Mouse (Mus musculus): ENCODE data around the gene Acad11.

DNA sequence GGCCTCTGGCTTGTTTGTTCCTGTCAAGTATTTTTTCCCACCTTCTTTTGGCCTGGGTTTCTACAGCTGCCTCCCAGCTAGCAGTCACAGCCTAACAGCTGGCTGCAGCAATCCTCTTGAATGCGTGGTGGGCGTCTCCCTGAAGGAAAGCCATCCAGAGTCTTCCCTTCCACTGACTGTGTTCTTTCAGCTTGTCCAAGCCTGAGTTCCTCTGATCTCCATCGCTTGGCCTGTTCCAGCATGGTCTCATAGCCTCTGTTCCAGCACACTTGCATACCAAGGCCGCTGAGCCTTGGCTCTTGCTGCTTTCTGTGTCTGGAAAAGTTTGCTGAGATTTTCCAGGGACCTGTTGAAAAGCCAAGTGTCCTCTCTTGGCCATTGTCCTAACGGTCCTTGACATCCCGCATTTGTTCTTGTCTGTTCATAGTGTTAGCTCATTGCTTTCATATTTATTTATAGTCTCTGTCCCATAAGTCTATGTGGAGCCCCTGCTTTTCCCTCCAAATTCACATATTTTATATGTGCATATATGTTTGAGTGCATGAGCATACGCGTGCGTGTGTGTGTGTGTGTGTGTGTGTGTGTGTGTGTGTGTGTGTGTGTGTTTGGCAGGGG, 67.1 kb downstream of the Acad11 start:
- TF ChIP-seq TAL1 (IDR thresholded peaks at IDR 0.05; ENCODE audit: low read length), result no peak
- TF ChIP-seq GATA1 (IDR thresholded peaks at IDR 0.05; ENCODE audit: low read length), result no peak

Data from erythroblast, embryonic 14.5 days (primary cell).